In genomic region chr3:130310694-130311305, GRCm38 (mm10) we compare ENCODE assay signal across 10 mouse cellular contexts.
DNase-seq lines count a peak whose midpoint lies in the region; ATAC-seq and TF ChIP-seq lines count a peak whose summit lies in the region.
"Had no signal": no experiment of that assay in that cellular context is flagged by ENCODE, and none has a peak within 500 bp of the region (broad histone marks: within the 10 kb centered on the region; RNA-seq: fewer than 3 reads in every experiment).

No protein-coding gene starts in this region.

- no peaks in the 10 kb centered on the region for H3K9me3 ChIP-seq in forebrain, embryonic 13.5 days (replicated peaks)
- no peaks in the 10 kb centered on the region for H3K9me3 ChIP-seq in kidney, postnatal 0 days (replicated peaks; ENCODE audit: low read length)
- no peaks in the 10 kb centered on the region for H3K9me3 ChIP-seq in neural tube, embryonic 13.5 days
- no peaks in the 10 kb centered on the region for H3K9me3 ChIP-seq in liver, embryonic 12.5 days (replicated peaks)

- WGBS in forebrain, embryonic 13.5 days, result 19% methylated on average over 14 of the region's 14 CpGs
- WGBS in kidney, postnatal 0 days, result 34% methylated on average over 14 of the region's 14 CpGs
- 31% methylated on average over 14 of the region's 14 CpGs for WGBS in neural tube, embryonic 13.5 days
- 79% methylated on average over 14 of the region's 14 CpGs for WGBS in liver, embryonic 12.5 days (ENCODE audit: insufficient replicate concordance)

- peak; percentile 86 for ATAC-seq in forebrain, embryonic 13.5 days
- ATAC-seq in kidney, postnatal 0 days (replicated peaks; ENCODE audit: low FRiP score, low read depth), result peak; percentile 68
- peak; percentile 61; the same call in 1 of the 2 replicates for ATAC-seq in neural tube, embryonic 13.5 days (ENCODE audit: low read depth)
- ATAC-seq in liver, embryonic 12.5 days, result no peak

- TF ChIP-seq CTCF in kidney, postnatal 0 days (IDR thresholded peaks at IDR 0.05; ENCODE audit: low read depth), result no peak

- H3K27me3 ChIP-seq in forebrain, embryonic 13.5 days, result no peaks in the 10 kb centered on the region
- H3K27me3 ChIP-seq in kidney, postnatal 0 days (ENCODE audit: insufficient read depth, low read length), result no peaks in the 10 kb centered on the region
- 0 out of 2 replicates have a peak, but pooled peaks cover 3% of the 10 kb centered on the region for H3K27me3 ChIP-seq in neural tube, embryonic 13.5 days
- H3K27me3 ChIP-seq in liver, embryonic 12.5 days (replicated peaks), result no peaks in the 10 kb centered on the region
- H3K27me3 ChIP-seq: megakaryocyte, embryonic 14.5 days had no signal

- no peaks in the 10 kb centered on the region for H3K36me3 ChIP-seq in forebrain, embryonic 13.5 days (ENCODE audit: poor library complexity, severe bottlenecking)
- no peaks in the 10 kb centered on the region for H3K36me3 ChIP-seq in kidney, postnatal 0 days (ENCODE audit: insufficient read depth, low read length)
- no peaks in the 10 kb centered on the region for H3K36me3 ChIP-seq in neural tube, embryonic 13.5 days
- H3K36me3 ChIP-seq in liver, embryonic 12.5 days, result no peaks in the 10 kb centered on the region

- intact Hi-C loops in heart, postnatal 36 days (cut with DNase I), result no loop called here

- DNase-seq in lung, postnatal 10 days, result peak; percentile 39
- DNase-seq in lung, adult 18-20 months, result no peak
- DNase-seq in kidney, postnatal 0 days (ENCODE audit: low spot score), result peak; percentile 44
- no peak for DNase-seq in cerebellum, adult 8-10 months
- DNase-seq in heart, postnatal 36 days, result no peak
- DNase-seq: cerebellum, adult 9-11 months had no signal

- peak overlapping the region; percentile 30 for H3K4me2 ChIP-seq in forebrain, embryonic 13.5 days
- no peak overlapping the region; the same call in 1 of the 2 replicates for H3K4me2 ChIP-seq in kidney, postnatal 0 days (ENCODE audit: low read length)
- H3K4me2 ChIP-seq in neural tube, embryonic 13.5 days, result peak overlapping the region; percentile 17
- H3K4me2 ChIP-seq in liver, embryonic 12.5 days, result no peak overlapping the region

- H3K4me1 ChIP-seq in forebrain, embryonic 13.5 days, result peaks cover 9% of the 10 kb centered on the region
- H3K4me1 ChIP-seq in kidney, postnatal 0 days (replicated peaks; ENCODE audit: insufficient read depth, low read length), result 0 out of 2 replicates have a peak, but pooled peaks cover under 1% of the 10 kb centered on the region
- peaks cover 26% of the 10 kb centered on the region for H3K4me1 ChIP-seq in neural tube, embryonic 13.5 days (replicated peaks)
- no peaks in the 10 kb centered on the region for H3K4me1 ChIP-seq in liver, embryonic 12.5 days
- H3K4me1 ChIP-seq: megakaryocyte, embryonic 14.5 days had no signal

- H3K9ac ChIP-seq in forebrain, embryonic 13.5 days, result no peak overlapping the region
- H3K9ac ChIP-seq in kidney, postnatal 0 days (ENCODE audit: low read depth, low read length), result no peak overlapping the region
- H3K9ac ChIP-seq in neural tube, embryonic 13.5 days, result no peak overlapping the region
- H3K9ac ChIP-seq in liver, embryonic 12.5 days, result no peak overlapping the region

- no peak overlapping the region for H3K4me3 ChIP-seq in forebrain, embryonic 13.5 days
- H3K4me3 ChIP-seq in kidney, postnatal 0 days (replicated peaks; ENCODE audit: low read depth, low read length), result no peak overlapping the region
- no peak overlapping the region for H3K4me3 ChIP-seq in neural tube, embryonic 13.5 days
- no peak overlapping the region for H3K4me3 ChIP-seq in liver, embryonic 12.5 days
- H3K4me3 ChIP-seq: megakaryocyte, embryonic 14.5 days had no signal

- no peak overlapping the region; the same call in none of the 2 replicates for H3K27ac ChIP-seq in forebrain, embryonic 13.5 days
- H3K27ac ChIP-seq in kidney, postnatal 0 days, result no peak overlapping the region
- H3K27ac ChIP-seq in neural tube, embryonic 13.5 days (replicated peaks), result peak overlapping the region; percentile 61
- no peak overlapping the region for H3K27ac ChIP-seq in liver, embryonic 12.5 days

Comparison
In these comparisons a context has a peak if more than half of its experiments do, and no peak if none do; other contexts are left out.
1. DNase-seq: peak in lung, postnatal 10 days (single experiment) and kidney, postnatal 0 days (single experiment); none in lung, adult 18-20 months (0 of 2), cerebellum, adult 8-10 months (single experiment) and heart, postnatal 36 days (0 of 2).
2. H3K4me2 ChIP-seq: peak in forebrain, embryonic 13.5 days (single experiment) and neural tube, embryonic 13.5 days (single experiment); none in kidney, postnatal 0 days (single experiment) and liver, embryonic 12.5 days (single experiment).